Mouse (Mus musculus) intestine, postnatal 0 days (tissue): ENCODE measurements at regions not wholly inside any gene's neighbourhood (a gene's known extent, or its start where the extent isn't known, plus 50 kb on each side); places are given as distances from the start of the nearest gene placed in this dataset.

Source experiments
- ATAC-seq: fragments of 200-750 bp; cut with Nextera tagmentation; 2 replicates; pipeline ENCODE4 v1.8.0; 2017; ENCODE audit warnings: mild to moderate bottlenecking, moderate TSS enrichment, moderate library complexity
- H3K27ac ChIP-seq: fragments of 300-500 bp; sonication (generic); 2 replicates; pipeline ENCODE4 v1.5.1; 2014; ENCODE audit warnings: mild to moderate bottlenecking, low read depth, low read length, moderate library complexity
- H3K27me3 ChIP-seq: fragments of 300-500 bp; sonication (generic); replicated peaks from 2 replicates; pipeline ENCODE4 v1.6.1; 2014; ENCODE audit warnings: low read length, mixed read lengths; ENCODE audit not compliant: control insufficient read depth, insufficient read depth
- H3K36me3 ChIP-seq: fragments of 300-500 bp; sonication (generic); 2 replicates; pipeline ENCODE4 v1.6.1; 2014; ENCODE audit warnings: mild to moderate bottlenecking, moderate library complexity; ENCODE audit not compliant: control insufficient read depth, insufficient read depth
- H3K4me1 ChIP-seq: fragments of 300-500 bp; sonication (generic); replicated peaks from 2 replicates; pipeline ENCODE4 v1.6.1; 2014; ENCODE audit warnings: antibody characterized with exemption, low read length, mixed read lengths; ENCODE audit not compliant: control insufficient read depth, insufficient read depth
- H3K4me2 ChIP-seq: fragments of 300-500 bp; sonication (generic); replicated peaks from 2 replicates; pipeline ENCODE4 v1.6.1; 2014; ENCODE audit warnings: low read depth, mild to moderate bottlenecking, moderate library complexity
- H3K4me3 ChIP-seq: fragments of 300-500 bp; sonication (generic); 2 replicates; pipeline ENCODE4 v1.5.1; 2014; ENCODE audit warnings: low read depth, low read length
- H3K9ac ChIP-seq: fragments of 300-500 bp; sonication (generic); 2 replicates; pipeline ENCODE4 v1.6.1; 2014; ENCODE audit warnings: mild to moderate bottlenecking, low read depth, low read length
- H3K9me3 ChIP-seq: fragments of 300-500 bp; sonication (generic); 2 replicates; pipeline ENCODE4 v1.6.1; 2016; ENCODE audit warnings: mixed run types; ENCODE audit not compliant: control insufficient read depth
- CTCF ChIP-seq: sonication (generic); IDR thresholded peaks from 2 replicates; pipeline ENCODE4 v1.5.1; 2016; ENCODE audit warnings: low read depth, mild to moderate bottlenecking, control low read depth, antibody characterized with exemption, moderate library complexity
- WGBS: fragments of 180-500 bp; shearing (Covaris S2); extraction: QIAGEN DNeasy Blood & Tissue Kit; methylation state at CpG from one replicate; pipeline ENCODE4 v1.1.7; 2014; 5-methylcytosine and 5-hydroxymethylcytosine counted together

DNA sequence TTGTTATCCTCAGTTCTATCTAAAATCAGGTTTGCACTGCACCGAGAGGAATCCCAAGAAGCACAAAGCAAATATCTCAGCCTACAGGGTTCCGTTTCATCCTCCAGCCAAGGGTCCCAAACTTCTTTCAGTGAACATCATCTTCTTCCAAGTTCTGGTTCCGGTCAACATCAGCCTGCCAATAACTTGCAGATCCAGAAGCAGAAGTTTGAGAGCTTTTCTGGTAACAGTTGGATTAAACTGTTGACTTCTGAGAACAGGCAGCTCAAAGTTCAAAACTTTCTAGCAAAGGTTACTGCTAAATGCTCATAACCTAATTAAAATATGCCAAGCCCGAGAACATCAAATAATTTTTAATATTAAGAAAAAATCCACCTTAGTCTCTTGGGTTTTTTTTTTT is 237.0 kb upstream of the Gm37988 start:
- 0 out of 2 replicates have a peak, but pooled peaks cover 4% of the 10 kb centered on the region for H3K27me3 ChIP-seq
- 97% methylated on average over 4 of the region's 4 CpGs for WGBS
- TF ChIP-seq CTCF: no peak
- no peak overlapping the region for H3K4me3 ChIP-seq
- no peak overlapping the region for H3K9ac ChIP-seq
- no peaks in the 10 kb centered on the region for H3K36me3 ChIP-seq
- H3K4me1 ChIP-seq: no peaks in the 10 kb centered on the region; the same call in 1 of the 2 replicates
- H3K27ac ChIP-seq: no peak overlapping the region
- no peak for ATAC-seq
- H3K4me2 ChIP-seq: no peak overlapping the region
- no peaks in the 10 kb centered on the region for H3K9me3 ChIP-seq

DNA sequence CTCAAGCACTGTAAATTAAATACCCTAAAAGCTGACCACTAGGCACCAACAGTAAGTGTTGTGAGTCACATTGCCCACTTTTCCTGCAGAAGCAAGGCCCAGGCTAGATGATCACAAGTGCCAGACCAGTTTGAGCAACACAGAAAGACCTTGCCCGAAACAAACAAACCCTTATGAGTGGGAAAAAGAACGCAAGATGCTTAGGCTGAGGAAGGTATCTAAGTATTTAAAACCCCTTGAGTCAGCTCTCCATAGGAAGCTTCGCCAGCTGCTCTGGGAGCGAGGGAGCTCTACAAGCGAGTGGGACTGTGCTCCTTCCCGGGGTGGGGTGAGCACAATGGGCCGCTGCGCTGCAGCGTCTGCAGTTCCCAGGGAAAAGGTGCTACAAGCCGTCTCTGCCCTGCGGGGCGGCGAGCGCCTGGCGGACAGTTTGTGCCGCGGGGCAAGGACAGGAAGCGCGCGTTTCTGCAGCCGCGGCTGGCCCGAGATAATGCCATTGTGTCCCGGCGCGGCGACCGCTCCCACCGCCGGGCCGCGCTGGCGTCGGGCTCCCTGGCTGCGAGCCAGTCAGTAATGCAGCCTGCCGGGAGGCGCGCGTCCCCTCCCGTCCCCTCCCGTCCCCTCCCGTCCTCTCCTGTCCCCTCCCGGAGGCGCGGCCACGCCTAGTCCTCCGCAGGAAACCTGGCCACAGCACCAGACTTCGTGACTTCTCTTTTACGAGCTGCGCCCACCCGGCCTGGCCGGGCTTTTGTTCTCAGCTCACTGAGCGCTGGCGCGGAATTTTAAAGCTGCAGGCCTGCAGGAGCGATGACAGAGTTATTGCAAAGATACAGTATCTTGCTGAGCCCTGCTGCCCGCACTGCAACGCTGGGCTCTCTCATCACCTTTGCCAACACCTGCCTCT is 236.1 kb upstream of the Gm37988 start:
- peak overlapping the region; percentile 23 for H3K9ac ChIP-seq
- ATAC-seq: peak; percentile 68
- WGBS: 1% methylated on average over 56 of the region's 58 CpGs

DNA sequence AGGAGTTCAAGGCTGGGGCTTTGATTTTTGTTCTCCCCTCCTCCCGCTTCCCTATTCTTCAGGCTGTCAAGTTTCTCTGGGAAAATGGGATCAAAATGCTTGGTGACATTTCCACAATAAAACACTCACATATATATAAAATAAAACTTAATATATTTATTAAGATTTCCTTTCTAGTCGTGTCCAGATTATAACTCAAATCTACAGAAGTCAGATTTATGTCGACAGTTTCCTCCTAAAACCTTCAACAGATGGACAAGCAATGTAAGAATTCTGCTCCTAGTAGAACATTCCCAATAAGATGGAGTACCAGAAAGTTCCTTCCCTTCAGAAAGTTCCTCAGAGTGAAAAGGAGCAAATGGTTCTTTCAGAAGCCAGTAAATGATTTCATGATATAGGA is 235.4 kb upstream of the Gm37988 start:
- H3K9ac ChIP-seq: no peak overlapping the region
- no peak for TF ChIP-seq CTCF

More for the DNA sequence above, 236.1 kb upstream of the Gm37988 start:
- Histone ChIP-seq H3K4me3 (peak overlapping the region; percentile 47), H3K9me3 (no peaks in the 10 kb centered on the region), H3K27me3 (0 out of 2 replicates have a peak, but pooled peaks cover 4% of the 10 kb centered on the region), H3K4me2 (peak overlapping the region; percentile 95), H3K27ac (no peak overlapping the region; the same call in 1 of the 2 replicates), H3K36me3 (no peaks in the 10 kb centered on the region), H3K4me1 (no peaks in the 10 kb centered on the region; the same call in 1 of the 2 replicates)
- peak; percentile 43 for TF ChIP-seq CTCF

DNA sequence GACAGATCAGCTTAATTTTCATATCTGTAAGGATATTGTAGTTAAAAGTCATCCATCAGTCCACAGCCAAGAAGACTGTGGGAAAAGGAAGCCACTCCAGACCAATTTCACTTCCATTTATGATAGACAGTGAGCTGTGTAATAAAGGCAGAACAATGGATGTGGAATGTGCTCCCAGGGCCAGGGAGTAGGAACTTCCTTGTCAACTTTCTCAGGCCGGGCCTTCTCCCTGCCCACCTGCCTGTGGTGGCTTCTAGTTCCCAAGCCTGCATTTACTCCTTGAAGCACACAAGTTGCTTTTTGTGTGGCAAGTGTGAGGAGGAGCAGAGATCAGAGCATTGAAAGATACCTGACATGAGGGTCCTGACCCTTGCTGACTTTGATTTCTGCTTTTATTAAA is 233.6 kb upstream of the Gm37988 start:
- H3K36me3 ChIP-seq: no peaks in the 10 kb centered on the region
- H3K27ac ChIP-seq: no peak overlapping the region
- H3K4me1 ChIP-seq: no peaks in the 10 kb centered on the region; the same call in 1 of the 2 replicates
- H3K27me3 ChIP-seq: 0 out of 2 replicates have a peak, but pooled peaks cover 4% of the 10 kb centered on the region
- no peaks in the 10 kb centered on the region for H3K9me3 ChIP-seq
- 37% methylated on average over 1 of the region's 1 CpGs for WGBS
- no peak overlapping the region for H3K4me2 ChIP-seq
- ATAC-seq: no peak
- no peak for TF ChIP-seq CTCF
- H3K4me3 ChIP-seq: no peak overlapping the region
- H3K9ac ChIP-seq: no peak overlapping the region

More for the DNA sequence above, 235.4 kb upstream of the Gm37988 start:
- no peak for ATAC-seq
- Histone ChIP-seq H3K4me1 (no peaks in the 10 kb centered on the region; the same call in 1 of the 2 replicates), H3K27ac (no peak overlapping the region), H3K27me3 (0 out of 2 replicates have a peak, but pooled peaks cover 4% of the 10 kb centered on the region), H3K9me3 (no peaks in the 10 kb centered on the region), H3K4me3 (peak overlapping the region; percentile 47; the same call in 1 of the 2 replicates), H3K36me3 (no peaks in the 10 kb centered on the region), H3K4me2 (peak overlapping the region; percentile 95)
- 76% methylated on average over 3 of the region's 3 CpGs for WGBS

DNA sequence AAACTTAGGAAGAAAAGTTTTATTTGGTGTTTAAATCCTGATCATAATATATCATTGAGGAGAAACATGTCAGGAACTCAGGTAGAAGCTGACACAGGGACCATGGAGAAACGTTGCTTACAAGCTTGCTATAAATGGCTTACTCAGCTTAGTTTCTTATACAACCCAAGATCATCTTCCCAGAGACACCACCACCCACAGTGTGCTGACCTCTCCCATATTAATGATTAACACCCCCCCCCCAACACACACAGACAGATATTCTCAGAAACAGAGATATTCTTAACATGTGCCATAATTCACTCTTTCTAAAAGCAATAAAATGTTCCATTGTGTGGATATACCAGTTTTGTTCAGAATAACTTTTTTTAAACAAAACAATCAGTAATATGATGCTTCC is 230.7 kb upstream of the Gm37988 start:
- H3K9me3 ChIP-seq: no peaks in the 10 kb centered on the region
- WGBS: 21% methylated on average over 1 of the region's 1 CpGs
- ATAC-seq: no peak
- H3K4me2 ChIP-seq: no peak overlapping the region
- H3K4me3 ChIP-seq: no peak overlapping the region
- no peak for TF ChIP-seq CTCF
- H3K4me1 ChIP-seq: no peaks in the 10 kb centered on the region
- H3K27ac ChIP-seq: no peak overlapping the region
- H3K9ac ChIP-seq: no peak overlapping the region
- no peaks in the 10 kb centered on the region for H3K36me3 ChIP-seq
- H3K27me3 ChIP-seq: 0 out of 2 replicates have a peak, but pooled peaks cover 2% of the 10 kb centered on the region

DNA sequence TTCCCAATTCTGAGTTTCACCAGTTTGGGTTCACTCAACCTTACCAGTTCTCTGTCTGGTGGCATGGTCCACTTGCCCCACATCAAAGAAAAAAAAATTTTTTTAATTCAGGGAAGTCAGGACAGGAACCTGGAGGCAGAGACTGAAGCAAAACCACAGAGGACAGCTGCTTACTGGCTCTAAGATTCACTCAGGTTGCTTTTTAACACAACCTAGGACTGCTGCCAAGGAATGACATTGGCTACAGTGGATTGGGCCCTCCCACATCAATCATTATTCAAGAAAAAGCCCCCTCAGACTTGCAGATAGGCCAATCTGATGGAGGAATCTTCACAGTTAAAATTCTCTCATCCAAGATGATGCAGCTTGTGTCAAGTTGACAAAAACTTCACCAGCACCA is 225.2 kb upstream of the Gm37988 start:
- no peak for ATAC-seq
- Histone ChIP-seq H3K4me3 (no peak overlapping the region), H3K27ac (no peak overlapping the region), H3K27me3 (no peaks in the 10 kb centered on the region), H3K9me3 (no peaks in the 10 kb centered on the region), H3K4me1 (no peaks in the 10 kb centered on the region), H3K9ac (no peak overlapping the region), H3K36me3 (no peaks in the 10 kb centered on the region), H3K4me2 (no peak overlapping the region)
- TF ChIP-seq CTCF: no peak
